Mouse (Mus musculus): ENCODE data around the gene Tmem136. TPM values are rescaled to one million over a fixed set of nuclear protein-coding genes. Genes with fewer than 3 reads are reported as not detected.

Tmem136 gene
- total and polyA plus RNA-seq, 2 experiments = 0.32 to 0.37 TPM

DNA sequence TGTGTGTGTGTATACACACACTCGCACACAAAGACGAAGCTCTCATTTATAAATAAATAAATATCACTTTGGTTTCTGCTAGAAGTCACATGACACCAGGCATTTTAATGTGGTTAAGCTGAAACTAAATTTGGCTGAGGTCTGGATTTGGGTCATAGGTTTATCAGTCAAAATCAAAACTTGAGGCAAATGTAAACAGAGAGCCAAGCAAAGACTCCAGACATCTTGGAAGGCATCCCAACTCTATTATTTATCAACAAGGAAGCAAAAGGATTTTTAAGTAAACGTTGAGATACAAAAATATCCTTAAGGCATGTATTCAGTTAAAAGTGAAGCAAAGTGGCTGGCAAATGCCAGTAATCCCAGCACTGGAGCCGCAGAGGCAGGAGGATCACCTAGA, 1.5 kb downstream of the Tmem136 start:
- no peak overlapping the region for H3K4me3 ChIP-seq (ENCODE audit: insufficient read depth, low read depth, low read length)
- DNase-seq (ENCODE audit: extremely low read depth, low read depth, low spot score) = peak; percentile 90
- H3K36me3 ChIP-seq (ENCODE audit: control insufficient read depth, insufficient read depth, low read length) = no peaks in the 10 kb centered on the region
- no peak overlapping the region for H3K9ac ChIP-seq (ENCODE audit: low read depth, low read length)
- no peak overlapping the region; the same call in 1 of the 2 replicates for H3K27ac ChIP-seq (replicated peaks; ENCODE audit: insufficient read depth, low read depth, low read length)
- 23% methylated on average over 4 of the region's 4 CpGs for WGBS
- no peak for TF ChIP-seq CTCF (IDR thresholded peaks at IDR 0.05; ENCODE audit: low read depth, low read length)
- no peak for TF ChIP-seq POLR2A (IDR thresholded peaks at IDR 0.05; ENCODE audit: extremely low read depth, insufficient read depth, low read length)
- no peaks in the 10 kb centered on the region for H3K79me2 ChIP-seq (ENCODE audit: control insufficient read depth, insufficient read depth, low read length)
- H3K4me1 ChIP-seq (ENCODE audit: control insufficient read depth, insufficient read depth, low read length) = peaks cover 11% of the 10 kb centered on the region
- no peaks in the 10 kb centered on the region for H3K27me3 ChIP-seq (ENCODE audit: control insufficient read depth, insufficient read depth, low read length)

DNA sequence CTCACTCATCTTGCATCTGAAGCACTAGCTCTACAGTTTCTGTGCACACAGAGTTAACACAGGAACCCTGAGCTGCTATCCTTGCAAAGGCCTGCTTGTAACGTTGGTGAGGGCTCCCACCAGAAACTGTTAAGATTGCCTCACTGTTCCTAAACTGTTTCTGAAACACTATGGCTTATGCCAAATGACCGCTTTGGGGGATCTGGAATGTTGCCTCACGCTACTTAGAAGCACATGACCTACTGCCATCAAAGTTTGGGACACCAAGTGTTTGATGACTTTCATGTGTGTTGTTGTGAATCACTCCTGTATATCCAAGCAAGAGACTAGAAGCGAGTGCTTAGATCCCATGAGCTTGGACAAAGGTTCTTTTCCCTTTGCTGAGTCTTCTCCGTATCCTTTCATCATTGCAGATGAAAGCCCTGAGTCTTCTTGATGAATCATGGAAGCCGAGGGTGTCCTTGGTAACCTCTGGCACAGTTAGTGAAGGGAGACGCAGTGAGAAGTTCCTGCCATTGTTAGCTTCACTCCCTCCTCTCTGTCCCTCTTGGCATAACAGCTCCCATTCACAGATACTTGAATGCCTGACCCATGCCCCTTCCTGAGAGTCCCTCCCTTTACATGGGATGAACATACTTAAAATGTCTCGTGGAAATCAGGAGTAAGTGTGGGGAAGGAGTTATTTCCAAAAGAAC, 5.9 kb downstream of the Tmem136 start:
- no peak for DNase-seq (ENCODE audit: extremely low read depth, low read depth, low spot score)
- whole genome bisulfite sequencing = 93% methylated on average over 8 of the region's 8 CpGs

DNA sequence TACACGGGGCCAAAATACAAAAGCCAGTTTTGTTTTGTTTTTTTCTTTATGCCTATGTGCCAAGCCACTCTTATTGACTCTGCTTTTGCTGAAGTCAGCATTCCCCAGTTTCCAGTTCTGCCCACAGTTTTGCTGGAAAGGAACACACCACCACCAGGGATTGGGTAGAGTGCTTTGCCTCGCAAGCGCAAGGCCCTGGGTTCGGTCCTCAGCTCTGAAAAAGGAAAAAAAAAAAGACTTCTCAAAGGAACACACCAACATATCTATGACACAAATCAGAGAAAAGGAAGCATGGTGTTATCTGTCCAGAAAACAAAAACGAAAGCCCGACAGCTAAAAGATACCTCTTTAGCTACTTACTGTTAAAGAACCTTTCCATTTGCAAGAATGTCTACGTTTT, 7.2 kb downstream of the Tmem136 start:
- H3K79me2 ChIP-seq (ENCODE audit: control insufficient read depth, insufficient read depth, low read length) = no peaks in the 10 kb centered on the region
- DNase-seq (ENCODE audit: extremely low read depth, low read depth, low spot score) = peak; percentile 86
- H3K9ac ChIP-seq (ENCODE audit: low read depth, low read length) = no peak overlapping the region
- no peak overlapping the region for H3K4me3 ChIP-seq (ENCODE audit: insufficient read depth, low read depth, low read length)
- no peaks in the 10 kb centered on the region for H3K27me3 ChIP-seq (ENCODE audit: control insufficient read depth, insufficient read depth, low read length)
- 48% methylated on average over 7 of the region's 7 CpGs for WGBS
- H3K4me1 ChIP-seq (ENCODE audit: control insufficient read depth, insufficient read depth, low read length) = peaks cover 11% of the 10 kb centered on the region
- TF ChIP-seq POLR2A (IDR thresholded peaks at IDR 0.05; ENCODE audit: extremely low read depth, insufficient read depth, low read length) (no peak), CTCF (IDR thresholded peaks at IDR 0.05; ENCODE audit: low read depth, low read length) (no peak)
- H3K27ac ChIP-seq (replicated peaks; ENCODE audit: insufficient read depth, low read depth, low read length) = no peak overlapping the region
- no peaks in the 10 kb centered on the region for H3K36me3 ChIP-seq (ENCODE audit: control insufficient read depth, insufficient read depth, low read length)

More for the DNA sequence above, 5.9 kb downstream of the Tmem136 start:
- no peak for TF ChIP-seq POLR2A (IDR thresholded peaks at IDR 0.05; ENCODE audit: extremely low read depth, insufficient read depth, low read length)
- TF ChIP-seq CTCF (IDR thresholded peaks at IDR 0.05; ENCODE audit: low read depth, low read length) = no peak
- Histone ChIP-seq H3K27me3 (ENCODE audit: control insufficient read depth, insufficient read depth, low read length) (no peaks in the 10 kb centered on the region), H3K4me3 (ENCODE audit: insufficient read depth, low read depth, low read length) (no peak overlapping the region), H3K79me2 (ENCODE audit: control insufficient read depth, insufficient read depth, low read length) (no peaks in the 10 kb centered on the region), H3K36me3 (ENCODE audit: control insufficient read depth, insufficient read depth, low read length) (no peaks in the 10 kb centered on the region), H3K27ac (replicated peaks; ENCODE audit: insufficient read depth, low read depth, low read length) (no peak overlapping the region), H3K4me1 (ENCODE audit: control insufficient read depth, insufficient read depth, low read length) (peaks cover 17% of the 10 kb centered on the region), H3K9ac (ENCODE audit: low read depth, low read length) (no peak overlapping the region)

DNA sequence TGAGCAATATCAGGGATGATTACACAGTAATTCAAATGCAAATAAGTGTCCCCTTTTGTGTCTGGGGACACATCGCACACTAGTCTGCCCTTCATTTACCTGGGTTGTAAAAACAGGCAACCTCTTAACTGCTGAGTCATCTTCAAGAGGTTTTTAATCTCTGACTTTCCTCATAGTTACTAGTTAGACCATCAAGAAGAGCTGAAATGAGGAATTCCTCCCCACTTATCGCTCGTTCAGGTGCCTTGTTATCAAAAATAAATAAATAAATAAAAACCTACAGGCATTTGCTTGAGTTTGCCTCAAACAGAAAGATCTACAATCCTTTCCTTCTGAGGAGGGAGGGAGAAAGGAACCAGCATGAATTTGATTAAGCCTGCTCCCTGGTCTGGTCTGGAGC, 7.6 kb downstream of the Tmem136 start:
- no peak for DNase-seq (ENCODE audit: extremely low read depth, low read depth, low spot score)
- no peak overlapping the region for H3K27ac ChIP-seq (replicated peaks; ENCODE audit: insufficient read depth, low read depth, low read length)
- no peaks in the 10 kb centered on the region for H3K36me3 ChIP-seq (ENCODE audit: control insufficient read depth, insufficient read depth, low read length)
- H3K4me1 ChIP-seq (ENCODE audit: control insufficient read depth, insufficient read depth, low read length) = peaks cover 11% of the 10 kb centered on the region
- peaks cover under 1% of the 10 kb centered on the region; the same call in 1 of the 2 replicates for H3K79me2 ChIP-seq (ENCODE audit: control insufficient read depth, insufficient read depth, low read length)
- H3K27me3 ChIP-seq (ENCODE audit: control insufficient read depth, insufficient read depth, low read length) = no peaks in the 10 kb centered on the region
- H3K4me3 ChIP-seq (ENCODE audit: insufficient read depth, low read depth, low read length) = no peak overlapping the region
- WGBS = 21% methylated on average over 3 of the region's 3 CpGs
- no peak for TF ChIP-seq CTCF (IDR thresholded peaks at IDR 0.05; ENCODE audit: low read depth, low read length)
- TF ChIP-seq POLR2A (IDR thresholded peaks at IDR 0.05; ENCODE audit: extremely low read depth, insufficient read depth, low read length) = no peak
- no peak overlapping the region for H3K9ac ChIP-seq (ENCODE audit: low read depth, low read length)

DNA sequence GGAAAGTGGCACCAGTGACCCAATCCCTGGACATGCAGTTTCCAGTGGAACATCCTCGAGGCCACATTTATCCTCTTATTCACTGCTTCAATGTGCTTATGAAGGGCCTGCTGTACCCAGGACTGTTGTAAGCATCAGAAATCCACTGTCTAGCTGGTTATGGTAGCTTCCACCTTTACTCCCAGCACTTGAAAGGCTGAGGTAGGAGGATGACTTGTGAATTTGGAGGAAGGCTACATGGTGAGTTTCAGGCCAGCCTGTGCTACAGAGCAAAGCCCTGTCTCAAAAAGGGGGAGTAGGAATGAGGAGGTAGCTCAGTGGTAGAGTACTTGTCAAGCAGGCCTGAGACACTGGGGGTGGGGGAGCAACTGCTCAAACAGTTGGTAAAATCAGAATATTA, 8.3 kb downstream of the Tmem136 start:
- H3K79me2 ChIP-seq (ENCODE audit: control insufficient read depth, insufficient read depth, low read length) = peaks cover 5% of the 10 kb centered on the region
- DNase-seq (ENCODE audit: extremely low read depth, low read depth, low spot score) = no peak
- H3K9ac ChIP-seq (ENCODE audit: low read depth, low read length) = no peak overlapping the region
- peaks cover 15% of the 10 kb centered on the region for H3K4me1 ChIP-seq (ENCODE audit: control insufficient read depth, insufficient read depth, low read length)
- WGBS = 81% methylated on average over 1 of the region's 1 CpGs
- H3K36me3 ChIP-seq (ENCODE audit: control insufficient read depth, insufficient read depth, low read length) = no peaks in the 10 kb centered on the region
- H3K27ac ChIP-seq (replicated peaks; ENCODE audit: insufficient read depth, low read depth, low read length) = peak overlapping the region; percentile 7; the same call in 1 of the 2 replicates
- H3K27me3 ChIP-seq (ENCODE audit: control insufficient read depth, insufficient read depth, low read length) = no peaks in the 10 kb centered on the region
- H3K4me3 ChIP-seq (ENCODE audit: insufficient read depth, low read depth, low read length) = no peak overlapping the region
- TF ChIP-seq CTCF (IDR thresholded peaks at IDR 0.05; ENCODE audit: low read depth, low read length) (no peak), POLR2A (IDR thresholded peaks at IDR 0.05; ENCODE audit: extremely low read depth, insufficient read depth, low read length) (no peak)

DNA sequence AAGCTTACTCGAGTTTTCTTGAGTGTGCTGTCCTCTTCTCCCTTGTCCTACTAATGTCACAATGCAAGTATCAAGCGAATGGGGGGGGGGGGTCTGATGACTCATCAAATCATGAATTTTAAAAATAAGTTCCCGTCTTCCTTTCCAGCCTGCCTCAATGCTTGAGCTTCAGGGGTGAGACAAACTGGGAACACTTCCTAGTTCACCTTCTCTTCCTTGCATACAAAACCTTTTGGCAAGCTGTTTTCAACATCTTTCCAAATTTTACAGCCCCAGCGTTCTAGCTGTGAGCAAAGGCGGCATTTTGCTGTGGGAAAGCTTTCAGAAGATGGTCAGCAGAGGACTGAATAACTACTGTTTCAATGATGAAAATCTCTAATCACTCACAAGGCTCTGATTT, 8.8 kb downstream of the Tmem136 start:
- Histone ChIP-seq H3K9ac (ENCODE audit: low read depth, low read length) (peak overlapping the region; percentile 26; the same call in 1 of the 2 replicates), H3K27me3 (ENCODE audit: control insufficient read depth, insufficient read depth, low read length) (no peaks in the 10 kb centered on the region), H3K4me3 (ENCODE audit: insufficient read depth, low read depth, low read length) (no peak overlapping the region), H3K4me1 (ENCODE audit: control insufficient read depth, insufficient read depth, low read length) (peaks cover 18% of the 10 kb centered on the region), H3K36me3 (ENCODE audit: control insufficient read depth, insufficient read depth, low read length) (no peaks in the 10 kb centered on the region), H3K27ac (replicated peaks; ENCODE audit: insufficient read depth, low read depth, low read length) (peak overlapping the region; percentile 44), H3K79me2 (ENCODE audit: control insufficient read depth, insufficient read depth, low read length) (peaks cover 8% of the 10 kb centered on the region)
- TF ChIP-seq POLR2A (IDR thresholded peaks at IDR 0.05; ENCODE audit: extremely low read depth, insufficient read depth, low read length) = no peak
- no peak for DNase-seq (ENCODE audit: extremely low read depth, low read depth, low spot score)
- WGBS = 25% methylated on average over 5 of the region's 5 CpGs

All from liver, adult 2 months (tissue).